8 mouse cellular contexts compared by ENCODE assay signal in genomic region chr5:135834769-135835491, GRCm38 (mm10). TPM values are rescaled to one million over a fixed set of nuclear protein-coding genes. Genes with fewer than 3 reads are reported as not detected.
DNase-seq lines count a peak whose midpoint lies in the region; ATAC-seq and TF ChIP-seq lines count a peak whose summit lies in the region.

No protein-coding gene starts in this region.

- H3K9me3 ChIP-seq in embryonic facial prominence, embryonic 11.5 days (replicated peaks; ENCODE audit: control insufficient read depth, low read length): no peaks in the 10 kb centered on the region
- no peaks in the 10 kb centered on the region for H3K9me3 ChIP-seq in heart, embryonic 13.5 days
- no peaks in the 10 kb centered on the region for H3K9me3 ChIP-seq in kidney, postnatal 0 days (replicated peaks; ENCODE audit: low read length)
- H3K9me3 ChIP-seq in liver, embryonic 11.5 days (ENCODE audit: control insufficient read depth, low read length): no peaks in the 10 kb centered on the region

- H3K4me3 ChIP-seq in C2C12 (ENCODE audit: insufficient read depth, poor library complexity, severe bottlenecking): no peak overlapping the region
- H3K4me3 ChIP-seq in embryonic facial prominence, embryonic 11.5 days (ENCODE audit: low read depth, low read length): peak overlapping the region; percentile 43
- H3K4me3 ChIP-seq in heart, embryonic 13.5 days: peak overlapping the region; percentile 58
- H3K4me3 ChIP-seq in kidney, postnatal 0 days (replicated peaks; ENCODE audit: low read depth, low read length): peak overlapping the region; percentile 37
- H3K4me3 ChIP-seq in liver, embryonic 11.5 days (ENCODE audit: low read depth, low read length): peak overlapping the region; percentile 39

- H3K36me3 ChIP-seq in C2C12 (ENCODE audit: control insufficient read depth, insufficient read depth): no peaks in the 10 kb centered on the region
- H3K36me3 ChIP-seq in embryonic facial prominence, embryonic 11.5 days (replicated peaks; ENCODE audit: control insufficient read depth, insufficient read depth, low read depth, low read length): no peaks in the 10 kb centered on the region
- no peaks in the 10 kb centered on the region for H3K36me3 ChIP-seq in heart, embryonic 13.5 days
- no peaks in the 10 kb centered on the region for H3K36me3 ChIP-seq in kidney, postnatal 0 days (ENCODE audit: insufficient read depth, low read length)
- H3K36me3 ChIP-seq in liver, embryonic 11.5 days (ENCODE audit: control insufficient read depth, insufficient read depth, low read length): no peaks in the 10 kb centered on the region
- no peaks in the 10 kb centered on the region for H3K36me3 ChIP-seq in splenic B cell, adult 2 months (ENCODE audit: control insufficient read depth, insufficient read depth, low read length, poor library complexity, severe bottlenecking)

- H3K4me1 ChIP-seq in embryonic facial prominence, embryonic 11.5 days (ENCODE audit: control insufficient read depth, insufficient read depth, low read length): no peaks in the 10 kb centered on the region; the same call in 1 of the 2 replicates
- H3K4me1 ChIP-seq in heart, embryonic 13.5 days: peaks cover 13% of the 10 kb centered on the region
- H3K4me1 ChIP-seq in kidney, postnatal 0 days (replicated peaks; ENCODE audit: insufficient read depth, low read length): peaks cover 4% of the 10 kb centered on the region; the same call in 1 of the 2 replicates
- no peaks in the 10 kb centered on the region for H3K4me1 ChIP-seq in liver, embryonic 11.5 days (replicated peaks; ENCODE audit: control insufficient read depth, insufficient read depth, low read length)

- H3K27me3 ChIP-seq in C2C12 (ENCODE audit: control insufficient read depth, insufficient read depth, insufficient read length): peaks cover 4% of the 10 kb centered on the region
- H3K27me3 ChIP-seq in embryonic facial prominence, embryonic 11.5 days (ENCODE audit: control insufficient read depth, insufficient read depth, low read length): peaks cover 4% of the 10 kb centered on the region; the same call in 1 of the 2 replicates
- peaks cover 49% of the 10 kb centered on the region for H3K27me3 ChIP-seq in heart, embryonic 13.5 days (replicated peaks)
- H3K27me3 ChIP-seq in kidney, postnatal 0 days (ENCODE audit: insufficient read depth, low read length): no peaks in the 10 kb centered on the region
- H3K27me3 ChIP-seq in liver, embryonic 11.5 days (replicated peaks; ENCODE audit: control insufficient read depth, insufficient read depth, low read length): peaks cover 20% of the 10 kb centered on the region
- no peaks in the 10 kb centered on the region for H3K27me3 ChIP-seq in splenic B cell, adult 2 months (ENCODE audit: control insufficient read depth, insufficient read depth, low read length, poor library complexity, severe bottlenecking)

- ATAC-seq in embryonic facial prominence, embryonic 11.5 days (replicated peaks; ENCODE audit: insufficient number of reproducible peaks, low FRiP score, low TSS enrichment, low read depth): peak; percentile 86
- peak; percentile 74 for ATAC-seq in heart, embryonic 13.5 days (ENCODE audit: extremely low read depth, insufficient number of reproducible peaks, low FRiP score, low TSS enrichment)
- peak; percentile 87 for ATAC-seq in kidney, postnatal 0 days (replicated peaks; ENCODE audit: low FRiP score, low read depth)
- peak; percentile 92 for ATAC-seq in liver, embryonic 11.5 days (replicated peaks; ENCODE audit: low FRiP score)

- H3K9ac ChIP-seq in embryonic facial prominence, embryonic 11.5 days (replicated peaks; ENCODE audit: low read length): peak overlapping the region; percentile 34; the same call in 1 of the 2 replicates
- peak overlapping the region; percentile 50 for H3K9ac ChIP-seq in heart, embryonic 13.5 days
- H3K9ac ChIP-seq in kidney, postnatal 0 days (ENCODE audit: low read depth, low read length): no peak overlapping the region
- H3K9ac ChIP-seq in liver, embryonic 11.5 days (ENCODE audit: low read depth, low read length): no peak overlapping the region

- TF ChIP-seq CTCF in C2C12 (IDR thresholded peaks at IDR 0.05; ENCODE audit: control insufficient read depth, insufficient read depth, insufficient read length): no peak
- no peak for TF ChIP-seq CTCF in kidney, postnatal 0 days (IDR thresholded peaks at IDR 0.05; ENCODE audit: low read depth)

- no peaks in the 10 kb centered on the region for H3K79me2 ChIP-seq in C2C12 (ENCODE audit: control insufficient read depth, insufficient read depth)

- DNase-seq in adrenal gland, postnatal 36 days: peak; percentile 85 to 88
- DNase-seq in embryonic facial prominence, embryonic 11.5 days (ENCODE audit: low spot score): peak; percentile 91
- peak; percentile 86 for DNase-seq in kidney, postnatal 0 days (ENCODE audit: low spot score)
- peak; percentile 88 for DNase-seq in liver, embryonic 11.5 days (ENCODE audit: low spot score)
- peak; percentile 56 to 75 for DNase-seq in natural killer cell, adult 2 months (ENCODE audit: low spot score in 2 of 2)
- DNase-seq in splenic B cell, adult 2 months (ENCODE audit: low read depth, low spot score): peak; percentile 76

- peak overlapping the region; percentile 83 for H3K4me2 ChIP-seq in embryonic facial prominence, embryonic 11.5 days (ENCODE audit: low read depth, low read length)
- peak overlapping the region; percentile 89 for H3K4me2 ChIP-seq in heart, embryonic 13.5 days
- peak overlapping the region; percentile 76 for H3K4me2 ChIP-seq in kidney, postnatal 0 days (ENCODE audit: low read length)
- peak overlapping the region; percentile 64 for H3K4me2 ChIP-seq in liver, embryonic 11.5 days

- WGBS in embryonic facial prominence, embryonic 11.5 days: 1% methylated on average over 47 of the region's 47 CpGs
- 1% methylated on average over 47 of the region's 47 CpGs for WGBS in heart, embryonic 13.5 days
- WGBS in kidney, postnatal 0 days: under 1% methylated on average over 47 of the region's 47 CpGs
- 3% methylated on average over 47 of the region's 47 CpGs for WGBS in liver, embryonic 11.5 days

- no peaks in the 10 kb centered on the region for H3K79me3 ChIP-seq in C2C12 (ENCODE audit: low read depth)

- H3K27ac ChIP-seq in embryonic facial prominence, embryonic 11.5 days (replicated peaks; ENCODE audit: low read depth, low read length): no peak overlapping the region
- no peak overlapping the region for H3K27ac ChIP-seq in heart, embryonic 13.5 days (replicated peaks)
- no peak overlapping the region for H3K27ac ChIP-seq in kidney, postnatal 0 days
- no peak overlapping the region for H3K27ac ChIP-seq in liver, embryonic 11.5 days (ENCODE audit: low read depth, low read length)

- H3ac ChIP-seq in C2C12 (ENCODE audit: control insufficient read depth, insufficient read length, low read depth): peak overlapping the region; percentile 8

TF ChIP-seq in C2C12, 6 proteins besides CTCF, POLR2A, EP300 and RAD21:
- TF ChIP-seq FOSL1 (IDR thresholded peaks at IDR 0.05; ENCODE audit: insufficient read depth, low read length, poor library complexity, severe bottlenecking) (no peak), MAX (IDR thresholded peaks at IDR 0.05) (no peak), MYOG (IDR thresholded peaks at IDR 0.05; ENCODE audit: control insufficient read depth, extremely low read depth, insufficient read length) (no peak), USF1 (IDR thresholded peaks at IDR 0.05; ENCODE audit: low read depth) (no peak), CEBPB (IDR thresholded peaks at IDR 0.05; ENCODE audit: low read depth) (no peak), MYOD1 (IDR thresholded peaks at IDR 0.05; ENCODE audit: control insufficient read depth, insufficient read length, low read depth) (no peak)

RNA-seq across cellular contexts. Expression of gene Srrm3, which starts 28.2 kb away (rescaled TPM):
- not detected for polyA plus RNA-seq in C2C12 (2012; fragmentation: generic; extraction: Trizol)
- 1 to 10 TPM; 1.6 to 3.4 TPM for total RNA-seq in adrenal gland, postnatal 36 days (2021)
- 3.2 and 3.3 TPM in 2 replicates for polyA plus RNA-seq in embryonic facial prominence, embryonic 11.5 days (2014; fragmentation: Nextera tagmentation; extraction: Ambion mirVana)
- polyA plus RNA-seq in heart, embryonic 13.5 days (2015; fragmentation: Nextera tagmentation; extraction: Ambion mirVana): 0.06 and 0.13 TPM in 2 replicates
- polyA plus RNA-seq in kidney, postnatal 0 days (2015; fragmentation: Nextera tagmentation; extraction: Ambion mirVana): 0.13 and 0.16 TPM in 2 replicates
- 0.04 and 0.16 TPM in 2 replicates for polyA plus RNA-seq in liver, embryonic 11.5 days (2014; fragmentation: Nextera tagmentation; extraction: Ambion mirVana)

RNA-seq across cellular contexts. Expression of gene Hspb1, which starts 52.8 kb away (rescaled TPM):
- polyA plus RNA-seq in C2C12 (2012; fragmentation: generic; extraction: Trizol): 638 TPM
- total RNA-seq in adrenal gland, postnatal 36 days (2021): 100 to 1,000 TPM in 1 of 2 experiments, 10 to 100 TPM in 1; 85.2 to 330 TPM
- 27.3 and 38.2 TPM in 2 replicates for polyA plus RNA-seq in embryonic facial prominence, embryonic 11.5 days (2014; fragmentation: Nextera tagmentation; extraction: Ambion mirVana)
- polyA plus RNA-seq in heart, embryonic 13.5 days (2015; fragmentation: Nextera tagmentation; extraction: Ambion mirVana): 863 and 944 TPM in 2 replicates
- polyA plus RNA-seq in kidney, postnatal 0 days (2015; fragmentation: Nextera tagmentation; extraction: Ambion mirVana): 99.9 and 113 TPM in 2 replicates
- polyA plus RNA-seq in liver, embryonic 11.5 days (2014; fragmentation: Nextera tagmentation; extraction: Ambion mirVana): 11.8 and 22.1 TPM in 2 replicates

RNA-seq across cellular contexts. Expression of gene Mdh2, which starts 56.6 kb away (rescaled TPM):
- 700 TPM for polyA plus RNA-seq in C2C12 (2012; fragmentation: generic; extraction: Trizol)
- 100 to 1,000 TPM; 489 to 545 TPM for total RNA-seq in adrenal gland, postnatal 36 days (2021)
- polyA plus RNA-seq in embryonic facial prominence, embryonic 11.5 days (2014; fragmentation: Nextera tagmentation; extraction: Ambion mirVana): 567 and 573 TPM in 2 replicates
- polyA plus RNA-seq in heart, embryonic 13.5 days (2015; fragmentation: Nextera tagmentation; extraction: Ambion mirVana): 966 and 1,014 TPM in 2 replicates
- 752 and 801 TPM in 2 replicates for polyA plus RNA-seq in kidney, postnatal 0 days (2015; fragmentation: Nextera tagmentation; extraction: Ambion mirVana)
- 625 and 635 TPM in 2 replicates for polyA plus RNA-seq in liver, embryonic 11.5 days (2014; fragmentation: Nextera tagmentation; extraction: Ambion mirVana)

RNA-seq across cellular contexts. Expression of gene Styxl1, which starts 56.7 kb away (rescaled TPM):
- not detected for polyA plus RNA-seq in C2C12 (2012; fragmentation: generic; extraction: Trizol)
- total RNA-seq in adrenal gland, postnatal 36 days (2021): under 1 TPM; 0.33 to 0.83 TPM
- 0.31 TPM in 1 of 2 replicates, not detected in the other for polyA plus RNA-seq in embryonic facial prominence, embryonic 11.5 days (2014; fragmentation: Nextera tagmentation; extraction: Ambion mirVana)
- 0.29 TPM in 1 of 2 replicates, not detected in the other for polyA plus RNA-seq in heart, embryonic 13.5 days (2015; fragmentation: Nextera tagmentation; extraction: Ambion mirVana)
- 0.53 and 0.54 TPM in 2 replicates for polyA plus RNA-seq in kidney, postnatal 0 days (2015; fragmentation: Nextera tagmentation; extraction: Ambion mirVana)
- polyA plus RNA-seq in liver, embryonic 11.5 days (2014; fragmentation: Nextera tagmentation; extraction: Ambion mirVana): 0.29 TPM in 1 of 2 replicates, not detected in the other

Comparison
In these comparisons a context has a peak if more than half of its experiments do, and no peak if none do; other contexts are left out.
1. H3K9ac ChIP-seq: peak in embryonic facial prominence, embryonic 11.5 days (single experiment) and heart, embryonic 13.5 days (single experiment); none in kidney, postnatal 0 days (single experiment) and liver, embryonic 11.5 days (single experiment).
2. Peak in every context shown above with its lines, with median percentiles within 50 percentile points of each other: DNase-seq, ATAC-seq and H3K4me2 ChIP-seq.